Mouse (Mus musculus) lung, adult 2 months (tissue): ENCODE results near the gene Pml. TPM values are rescaled to one million over a fixed set of nuclear protein-coding genes. Genes with fewer than 3 reads are reported as not detected.
A peak's percentile ranks its signal among the peaks of the same experiment; 100 is the strongest.

ENCODE experiments used
- DNase-seq: peaks from one replicate; pipeline ENCODE4 v3.0.0; 2022
- H3K4me1 ChIP-seq: fragments of 200-500 bp; 2 replicates; pipeline ENCODE4 v1.6.1; 2011; ENCODE audit warnings: low read length; ENCODE audit not compliant: control insufficient read depth, insufficient read depth
- H3K4me3 ChIP-seq: fragments of 200-500 bp; replicated peaks from 2 replicates; pipeline ENCODE3; 2011; ENCODE audit warnings: low read depth, mild to moderate bottlenecking, control low read depth, low read length; ENCODE audit errors: extremely low read depth
- CTCF ChIP-seq: fragments of 200-500 bp; IDR thresholded peaks from 2 replicates; pipeline ENCODE4 v1.5.1; 2011; ENCODE audit warnings: mild to moderate bottlenecking, low read length, control low read depth; ENCODE audit not compliant: insufficient read depth
- POLR2A ChIP-seq: fragments of 200-500 bp; IDR thresholded peaks from 2 replicates; pipeline ENCODE4 v1.6.1; 2011; ENCODE audit warnings: low read depth, mild to moderate bottlenecking, control low read depth, low read length, borderline replicate concordance; ENCODE audit errors: extremely low read depth
- WGBS: fragments of 180-500 bp; shearing (Covaris S2); methylation state at CpG from one replicate; pipeline ENCODE4 v1.1.7; 2018; 5-methylcytosine and 5-hydroxymethylcytosine counted together
- polyA plus RNA-seq: library from polyadenylated mRNA; depleted of rRNA; stranded (reverse); fragments of >200 nt; gene quantifications from 2 replicates; pipeline ENCODE4 v1.2.3, GENCODE M21; 2012; rRNA removed

Pml gene
- polyA plus RNA-seq = 24.0 and 29.6 TPM in 2 replicates

DNA sequence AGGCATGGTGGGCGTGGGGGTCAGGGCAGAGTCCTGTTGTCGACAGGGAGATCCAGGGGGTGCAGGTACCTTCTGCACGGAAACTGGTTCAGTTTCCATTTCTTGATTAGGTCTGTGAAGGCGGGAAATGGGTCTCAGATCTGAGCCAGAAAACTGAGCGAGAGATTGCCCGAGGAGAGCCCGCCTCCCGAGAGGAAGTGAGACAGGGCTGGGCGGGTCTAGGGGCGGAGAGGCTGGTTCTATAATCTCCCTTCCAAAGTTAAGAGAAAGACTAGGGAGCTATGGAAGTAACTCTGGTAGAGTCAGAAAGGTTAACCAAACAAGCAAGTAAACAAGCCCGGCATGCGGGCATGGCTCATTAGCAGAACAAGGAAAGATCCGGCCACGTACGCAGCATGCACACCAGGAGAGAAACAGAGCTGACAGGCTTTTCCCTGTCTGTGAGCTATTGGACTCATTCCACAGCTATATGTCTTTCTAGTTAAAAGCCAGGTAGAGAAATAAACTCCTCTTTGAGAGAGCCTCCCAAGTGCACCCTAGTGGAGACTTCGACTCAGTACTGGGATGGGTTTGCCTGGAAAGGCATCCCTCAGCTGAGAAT is at the start of gene Pml:
Gene Pml (minus strand): TSS at position 195 of the 601 bp plus-strand sequence.
- peaks cover 9% of the 10 kb centered on the region for H3K4me1 ChIP-seq
- 0 out of 2 replicates have a peak, but pooled peaks have one; percentile 32 for TF ChIP-seq POLR2A
- TF ChIP-seq CTCF = no peak
- under 1% methylated on average over 16 of the region's 16 CpGs for WGBS
- peak within 1 kb of the TSS; percentile 92 for H3K4me3 ChIP-seq
- DNase-seq = peak; percentile 81

DNA sequence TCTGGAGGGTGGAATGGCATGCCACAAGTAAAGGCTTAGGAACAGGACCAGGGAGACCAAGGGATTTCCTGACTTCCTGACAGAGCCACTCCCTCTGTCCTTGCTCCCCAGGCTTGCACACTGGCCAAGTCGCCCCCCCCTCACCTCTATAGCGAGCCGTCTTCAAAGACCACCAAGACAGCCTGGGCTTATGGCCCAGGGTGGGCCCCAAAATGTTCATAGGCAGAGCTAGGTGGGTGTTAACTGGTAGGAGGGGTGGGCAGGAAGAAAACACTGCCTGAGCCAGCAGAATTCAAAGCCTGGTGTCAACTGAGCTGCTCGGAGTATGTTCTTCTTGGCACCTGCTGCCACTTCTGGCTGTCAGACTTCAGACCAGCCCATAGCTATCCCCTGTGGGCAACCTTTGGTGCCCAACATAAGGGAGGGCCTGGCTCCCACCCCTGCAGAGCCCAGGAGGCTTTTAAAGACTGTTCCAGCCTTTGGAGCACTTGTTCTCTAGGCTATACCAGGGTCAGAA is 48.4 kb upstream of the Pml start:
- no peak for DNase-seq
- Histone ChIP-seq H3K4me3 (no peak overlapping the region), H3K4me1 (0 out of 2 replicates have a peak, but pooled peaks cover 2% of the 10 kb centered on the region)
- 55% methylated on average over 4 of the region's 4 CpGs for WGBS
- no peak for TF ChIP-seq CTCF
- no peak for TF ChIP-seq POLR2A

DNA sequence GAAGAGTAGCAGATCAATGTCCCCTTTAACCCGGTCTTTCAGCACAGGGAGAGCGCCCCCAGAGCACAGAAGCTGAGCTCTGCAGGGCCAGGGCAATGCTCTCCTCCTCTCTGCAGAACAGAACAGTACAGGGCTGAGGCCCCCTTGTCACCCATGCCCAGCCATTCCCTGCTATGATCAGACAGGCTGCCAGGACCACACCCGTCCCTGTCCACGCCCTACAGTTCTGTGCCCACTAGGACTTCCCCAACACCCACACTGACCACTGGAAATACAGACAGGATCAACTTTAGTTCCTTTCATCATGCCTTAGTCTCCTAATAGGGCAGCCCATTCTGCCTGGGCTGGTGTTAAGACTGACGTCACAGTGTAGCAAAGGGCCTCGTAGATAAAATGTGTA is 47.5 kb upstream of the Pml start:
- H3K4me3 ChIP-seq = no peak overlapping the region
- DNase-seq = no peak
- no peak for TF ChIP-seq CTCF
- 0 out of 2 replicates have a peak, but pooled peaks cover 2% of the 10 kb centered on the region for H3K4me1 ChIP-seq
- 63% methylated on average over 6 of the region's 6 CpGs for WGBS

DNA sequence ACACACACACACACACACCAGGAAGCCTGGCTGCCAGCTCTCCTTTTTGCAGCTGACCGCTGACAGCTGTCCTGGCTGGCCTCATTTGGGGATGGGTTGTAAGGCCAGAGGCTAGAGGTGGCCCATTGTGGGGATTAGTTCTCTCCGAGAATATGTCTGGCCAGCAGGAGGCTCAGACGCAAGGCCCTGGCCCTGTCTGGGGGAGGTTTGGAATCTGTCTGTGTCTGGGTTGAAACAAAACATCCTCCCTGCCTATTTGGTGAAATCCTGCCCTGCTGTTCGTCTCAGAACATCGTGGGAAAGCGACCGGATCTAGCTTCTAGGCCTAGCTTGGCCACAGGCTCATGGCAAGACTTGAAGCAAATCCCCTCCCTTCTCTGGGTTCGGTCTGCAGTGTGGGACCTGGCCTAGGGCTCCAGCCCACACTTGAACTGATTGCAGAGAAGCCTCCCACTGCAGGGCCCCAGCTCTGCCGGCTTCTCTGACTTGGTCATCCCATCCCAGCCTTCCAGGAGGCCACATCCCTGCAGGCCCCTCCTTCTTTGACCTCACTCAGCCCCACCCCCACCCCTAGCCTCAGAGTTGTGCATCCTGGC is 46.3 kb upstream of the Pml start:
- Histone ChIP-seq H3K4me1 (0 out of 2 replicates have a peak, but pooled peaks cover 2% of the 10 kb centered on the region), H3K4me3 (no peak overlapping the region)
- TF ChIP-seq POLR2A (no peak), CTCF (no peak)
- no peak for DNase-seq
- 41% methylated on average over 9 of the region's 9 CpGs for WGBS

DNA sequence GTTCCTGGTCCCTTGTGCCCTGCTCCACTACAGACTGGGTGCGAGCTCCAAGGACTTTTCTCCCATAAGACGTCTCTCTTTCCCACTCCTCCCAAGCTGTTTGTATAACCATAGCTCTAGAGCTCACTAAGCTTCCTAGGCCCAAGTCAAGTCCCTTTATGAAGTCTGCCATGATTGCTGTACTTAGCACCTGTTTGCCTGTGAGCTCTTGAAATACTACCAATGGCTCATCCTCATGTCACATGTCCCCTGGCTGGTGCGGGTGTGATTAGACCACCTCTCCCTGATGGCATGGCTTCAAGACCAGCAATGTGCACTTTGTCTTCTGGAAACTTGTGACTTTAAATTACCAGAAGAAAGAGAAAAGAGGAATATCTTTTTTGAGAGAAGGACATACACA is 45.8 kb upstream of the Pml start:
- TF ChIP-seq CTCF (no peak), POLR2A (no peak)
- WGBS = 82% methylated on average over 3 of the region's 3 CpGs
- H3K4me3 ChIP-seq = no peak overlapping the region
- DNase-seq = no peak
- H3K4me1 ChIP-seq = 0 out of 2 replicates have a peak, but pooled peaks cover 2% of the 10 kb centered on the region

DNA sequence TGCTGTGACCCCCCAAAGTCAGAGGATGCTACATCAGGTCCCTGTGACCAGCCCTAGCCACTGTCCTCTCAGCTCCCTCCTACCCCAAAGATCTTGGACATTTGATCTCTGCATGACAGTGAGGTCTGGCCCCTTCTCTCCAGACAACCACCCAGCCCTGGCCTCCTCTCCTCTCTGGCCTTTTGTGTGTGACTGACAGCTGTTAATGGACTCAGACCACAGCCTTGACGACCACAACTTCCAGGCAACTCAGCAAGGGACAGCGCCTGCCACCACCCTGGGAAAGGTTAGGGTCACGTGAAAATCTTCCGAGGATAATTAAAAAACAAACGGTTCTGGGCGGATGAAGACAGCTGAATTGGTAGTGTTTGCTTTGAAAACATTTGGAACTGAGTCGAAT is 44.9 kb upstream of the Pml start:
- Histone ChIP-seq H3K4me3 (no peak overlapping the region), H3K4me1 (0 out of 2 replicates have a peak, but pooled peaks cover 2% of the 10 kb centered on the region)
- 47% methylated on average over 7 of the region's 7 CpGs for WGBS
- DNase-seq = no peak
- TF ChIP-seq POLR2A = no peak
- no peak for TF ChIP-seq CTCF

DNA sequence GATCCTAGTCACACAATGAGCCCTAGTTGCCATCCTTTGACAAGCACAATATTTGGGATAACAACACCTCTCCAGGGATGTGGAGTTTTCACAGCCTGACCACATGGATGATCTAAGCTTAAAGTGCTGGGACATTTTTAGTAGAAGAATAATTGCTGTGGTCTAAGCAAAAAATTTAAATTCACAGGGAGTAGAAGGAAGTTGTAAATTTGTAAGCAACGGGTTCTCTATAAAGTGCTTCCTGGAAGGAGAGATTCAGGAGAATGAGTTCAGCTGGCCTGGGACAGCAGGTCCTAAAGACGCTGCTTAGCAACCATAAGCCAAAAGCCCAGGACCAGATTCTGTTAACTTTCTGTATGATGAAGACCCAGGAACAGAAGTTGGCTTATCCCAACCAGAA is 40.3 kb upstream of the Pml start:
- DNase-seq = no peak
- Histone ChIP-seq H3K4me3 (no peak overlapping the region), H3K4me1 (no peaks in the 10 kb centered on the region)
- TF ChIP-seq POLR2A (no peak), CTCF (no peak)
- 66% methylated on average over 2 of the region's 2 CpGs for WGBS

DNA sequence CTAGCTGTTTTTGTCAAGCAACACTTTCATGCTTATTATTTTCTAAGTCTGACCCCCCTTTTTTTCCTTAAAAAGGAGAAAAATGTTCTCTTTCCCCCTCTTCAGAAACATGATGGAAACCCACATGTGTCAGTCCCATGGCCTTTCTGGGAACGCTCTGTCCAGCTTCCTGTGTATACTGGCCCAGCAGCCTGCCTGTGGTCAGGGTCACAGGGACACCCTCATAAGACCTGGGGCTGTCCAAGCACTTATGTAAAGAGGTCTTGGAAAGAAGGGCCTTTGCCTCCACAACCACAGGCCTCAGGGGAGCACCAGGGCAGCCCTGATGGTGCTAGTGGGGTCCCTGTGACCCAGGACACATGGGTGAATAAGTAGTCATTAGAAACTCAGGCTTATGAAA is 39.5 kb upstream of the Pml start:
- Histone ChIP-seq H3K4me1 (no peaks in the 10 kb centered on the region), H3K4me3 (no peak overlapping the region)
- 48% methylated on average over 1 of the region's 1 CpGs for WGBS
- no peak for DNase-seq
- TF ChIP-seq POLR2A (no peak), CTCF (no peak)

DNA sequence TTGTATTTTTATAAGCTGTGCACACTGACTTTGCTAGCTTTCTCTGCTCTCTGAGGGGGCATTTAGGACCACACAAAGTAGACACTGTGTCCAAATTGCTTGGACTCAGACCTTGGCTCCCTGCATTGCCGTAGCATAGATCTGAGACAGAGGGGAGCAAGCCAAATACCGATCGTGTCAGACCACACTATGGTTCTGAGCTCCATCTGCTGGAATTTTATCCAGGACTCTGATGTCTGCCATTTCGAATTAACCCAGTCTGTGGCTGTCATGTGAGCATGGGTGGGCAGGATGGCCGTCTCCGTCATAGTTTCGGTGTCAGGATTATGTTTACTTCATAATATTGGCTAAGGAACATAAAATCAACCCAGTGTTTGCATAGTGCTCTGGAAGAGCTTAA is 33.8 kb upstream of the Pml start:
- 49% methylated on average over 7 of the region's 7 CpGs for WGBS
- DNase-seq = no peak
- Histone ChIP-seq H3K4me1 (peaks cover 2% of the 10 kb centered on the region; the same call in 1 of the 2 replicates), H3K4me3 (no peak overlapping the region)
- TF ChIP-seq CTCF (no peak), POLR2A (no peak)

DNA sequence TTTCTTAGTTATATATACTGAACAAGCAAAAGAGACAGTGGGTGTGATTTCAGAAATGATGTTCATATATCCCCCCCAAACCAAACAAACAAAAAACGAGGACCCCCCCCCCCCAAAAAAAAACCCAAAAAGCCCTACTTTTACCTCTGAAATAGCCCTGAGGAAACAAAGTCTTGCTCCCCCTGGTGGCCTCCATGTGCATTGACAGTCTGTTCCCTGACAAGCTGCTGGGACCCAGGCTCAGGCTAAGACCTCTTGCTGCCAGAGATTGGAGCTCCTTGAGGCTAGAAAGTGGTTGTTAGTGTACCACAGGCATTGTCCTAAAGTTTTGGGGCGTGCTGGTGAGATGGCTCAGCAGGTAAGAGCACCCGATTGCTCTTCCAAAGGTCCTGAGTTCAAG is 32.0 kb upstream of the Pml start:
- TF ChIP-seq POLR2A = no peak
- peak; percentile 72 for TF ChIP-seq CTCF
- H3K4me3 ChIP-seq = no peak overlapping the region
- WGBS = 54% methylated on average over 3 of the region's 3 CpGs
- peak; percentile 37 for DNase-seq
- peaks cover 2% of the 10 kb centered on the region; the same call in 1 of the 2 replicates for H3K4me1 ChIP-seq
